Mouse (Mus musculus): ENCODE results near the gene Hoxc4. TPM values are rescaled to one million over a fixed set of nuclear protein-coding genes. Genes with fewer than 3 reads are reported as not detected.

The Hoxc4 gene
- polyA plus RNA-seq, 1 experiment = 0.99 TPM

GRCm38 (mm10) chr15:103041613-103042012 lies 22.9 kb downstream of the Hoxc4 start:
- Histone ChIP-seq H3K9me3 (replicated peaks; ENCODE audit: control insufficient read depth, insufficient read depth, low read length, poor library complexity, severe bottlenecking) (no peaks in the 10 kb centered on the region), H3K4me1 (ENCODE audit: control insufficient read depth, insufficient read depth, low read length) (peaks cover 2% of the 10 kb centered on the region), H3K27me3 (ENCODE audit: control insufficient read depth, insufficient read depth, low read length, poor library complexity, severe bottlenecking) (peaks cover 10% of the 10 kb centered on the region), H3K36me3 (ENCODE audit: control insufficient read depth, insufficient read depth, low read length, poor library complexity, severe bottlenecking) (no peaks in the 10 kb centered on the region), H3K27ac (ENCODE audit: insufficient read depth, low read length) (no peak overlapping the region), H3K9ac (ENCODE audit: low read depth, poor library complexity, severe bottlenecking) (no peak overlapping the region), H3K4me3 (ENCODE audit: low read depth, low read length) (no peak overlapping the region)
- no peak for TF ChIP-seq POLR2A (IDR thresholded peaks at IDR 0.05; ENCODE audit: insufficient read depth, low read length)
- TF ChIP-seq CTCF (IDR thresholded peaks at IDR 0.05; ENCODE audit: low read depth, low read length) = no peak
- no peak for TF ChIP-seq EP300 (IDR thresholded peaks at IDR 0.05; ENCODE audit: insufficient read depth, low read depth, low read length)

DNA sequence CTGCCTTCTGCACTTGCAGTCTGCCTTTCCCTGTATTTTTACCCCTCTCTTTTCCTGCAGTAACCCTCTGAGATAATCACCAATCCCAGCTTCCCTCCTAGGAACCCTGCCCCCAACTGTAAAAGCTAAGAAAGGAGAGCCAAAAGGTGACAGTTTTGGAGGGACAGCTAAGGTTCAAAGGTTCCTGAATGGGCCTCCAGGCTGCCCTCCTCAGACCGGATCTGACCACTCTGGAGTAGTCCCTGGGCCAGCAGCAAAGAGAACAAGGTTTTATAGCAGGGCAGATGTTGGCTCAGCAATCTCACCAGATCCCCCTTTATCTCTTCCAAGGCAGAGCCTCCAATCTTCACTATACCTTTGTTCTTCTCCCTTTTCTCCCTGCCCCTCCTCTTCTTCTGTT lies 23.5 kb downstream of the Hoxc4 start:
- H3K4me1 ChIP-seq (ENCODE audit: control insufficient read depth, insufficient read depth, low read length) = peaks cover 2% of the 10 kb centered on the region
- H3K36me3 ChIP-seq (ENCODE audit: control insufficient read depth, insufficient read depth, low read length, poor library complexity, severe bottlenecking) = no peaks in the 10 kb centered on the region

DNA sequence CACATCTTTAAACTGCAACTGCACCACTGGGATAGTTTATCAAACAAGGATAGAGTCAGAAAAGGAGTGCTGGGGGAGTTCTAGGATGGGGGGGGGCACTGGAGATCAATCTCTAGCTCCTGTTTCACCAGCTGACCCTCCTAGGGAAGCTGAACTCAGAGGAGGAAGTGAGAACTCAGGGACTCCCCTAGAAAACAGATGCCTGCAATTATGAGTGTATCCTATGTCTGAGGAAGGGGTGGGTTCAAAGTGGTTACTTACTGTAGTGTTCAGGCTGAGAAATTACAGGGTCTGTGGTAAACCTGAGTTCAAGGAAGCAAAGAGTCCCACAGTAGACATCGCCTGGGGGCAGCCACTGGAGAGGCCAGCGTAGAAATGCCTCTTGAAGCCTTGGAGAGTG lies 32.9 kb downstream of the Hoxc4 start:
- Histone ChIP-seq H3K9me3 (replicated peaks; ENCODE audit: control insufficient read depth, insufficient read depth, low read length, poor library complexity, severe bottlenecking) (no peaks in the 10 kb centered on the region), H3K36me3 (ENCODE audit: control insufficient read depth, insufficient read depth, low read length, poor library complexity, severe bottlenecking) (no peaks in the 10 kb centered on the region), H3K4me3 (ENCODE audit: low read depth, low read length) (no peak overlapping the region), H3K27me3 (ENCODE audit: control insufficient read depth, insufficient read depth, low read length, poor library complexity, severe bottlenecking) (peaks cover 2% of the 10 kb centered on the region; the same call in 1 of the 2 replicates), H3K4me1 (ENCODE audit: control insufficient read depth, insufficient read depth, low read length) (no peaks in the 10 kb centered on the region), H3K27ac (ENCODE audit: insufficient read depth, low read length) (no peak overlapping the region), H3K9ac (ENCODE audit: low read depth, poor library complexity, severe bottlenecking) (no peak overlapping the region)
- TF ChIP-seq EP300 (IDR thresholded peaks at IDR 0.05; ENCODE audit: insufficient read depth, low read depth, low read length) = no peak
- no peak for TF ChIP-seq POLR2A (IDR thresholded peaks at IDR 0.05; ENCODE audit: insufficient read depth, low read length)
- no peak for TF ChIP-seq CTCF (IDR thresholded peaks at IDR 0.05; ENCODE audit: low read depth, low read length)

More for the DNA sequence above, 23.5 kb downstream of the Hoxc4 start:
- H3K27me3 ChIP-seq (ENCODE audit: control insufficient read depth, insufficient read depth, low read length, poor library complexity, severe bottlenecking) = peaks cover 10% of the 10 kb centered on the region
- H3K9me3 ChIP-seq (replicated peaks; ENCODE audit: control insufficient read depth, insufficient read depth, low read length, poor library complexity, severe bottlenecking) = no peaks in the 10 kb centered on the region
- no peak overlapping the region for H3K27ac ChIP-seq (ENCODE audit: insufficient read depth, low read length)
- TF ChIP-seq EP300 (IDR thresholded peaks at IDR 0.05; ENCODE audit: insufficient read depth, low read depth, low read length) (no peak), POLR2A (IDR thresholded peaks at IDR 0.05; ENCODE audit: insufficient read depth, low read length) (no peak), CTCF (IDR thresholded peaks at IDR 0.05; ENCODE audit: low read depth, low read length) (no peak)
- no peak overlapping the region for H3K4me3 ChIP-seq (ENCODE audit: low read depth, low read length)
- H3K9ac ChIP-seq (ENCODE audit: low read depth, poor library complexity, severe bottlenecking) = no peak overlapping the region

- Histone ChIP-seq H3K9ac (ENCODE audit: low read depth, poor library complexity, severe bottlenecking) (no peak overlapping the region), H3K36me3 (ENCODE audit: control insufficient read depth, insufficient read depth, low read length, poor library complexity, severe bottlenecking) (no peaks in the 10 kb centered on the region), H3K4me1 (ENCODE audit: control insufficient read depth, insufficient read depth, low read length) (no peaks in the 10 kb centered on the region), H3K27me3 (ENCODE audit: control insufficient read depth, insufficient read depth, low read length, poor library complexity, severe bottlenecking) (peaks cover 2% of the 10 kb centered on the region; the same call in 1 of the 2 replicates), H3K4me3 (ENCODE audit: low read depth, low read length) (no peak overlapping the region), H3K9me3 (replicated peaks; ENCODE audit: control insufficient read depth, insufficient read depth, low read length, poor library complexity, severe bottlenecking) (no peaks in the 10 kb centered on the region), H3K27ac (ENCODE audit: insufficient read depth, low read length) (no peak overlapping the region)
- TF ChIP-seq POLR2A (IDR thresholded peaks at IDR 0.05; ENCODE audit: insufficient read depth, low read length) (no peak), EP300 (IDR thresholded peaks at IDR 0.05; ENCODE audit: insufficient read depth, low read depth, low read length) (no peak), CTCF (IDR thresholded peaks at IDR 0.05; ENCODE audit: low read depth, low read length) (no peak)
These were observed 34.5 kb downstream of the Hoxc4 start for GRCm38 (mm10) chr15:103053210-103053609.

- H3K9me3 ChIP-seq (replicated peaks; ENCODE audit: control insufficient read depth, insufficient read depth, low read length, poor library complexity, severe bottlenecking) = no peaks in the 10 kb centered on the region
- H3K4me3 ChIP-seq (ENCODE audit: low read depth, low read length) = no peak overlapping the region
- H3K27me3 ChIP-seq (ENCODE audit: control insufficient read depth, insufficient read depth, low read length, poor library complexity, severe bottlenecking) = peaks cover 10% of the 10 kb centered on the region
- no peaks in the 10 kb centered on the region for H3K36me3 ChIP-seq (ENCODE audit: control insufficient read depth, insufficient read depth, low read length, poor library complexity, severe bottlenecking)
- no peak overlapping the region for H3K9ac ChIP-seq (ENCODE audit: low read depth, poor library complexity, severe bottlenecking)
- no peak for TF ChIP-seq CTCF (IDR thresholded peaks at IDR 0.05; ENCODE audit: low read depth, low read length)
- TF ChIP-seq EP300 (IDR thresholded peaks at IDR 0.05; ENCODE audit: insufficient read depth, low read depth, low read length) = no peak
- no peak for TF ChIP-seq POLR2A (IDR thresholded peaks at IDR 0.05; ENCODE audit: insufficient read depth, low read length)
- no peaks in the 10 kb centered on the region for H3K4me1 ChIP-seq (ENCODE audit: control insufficient read depth, insufficient read depth, low read length)
- no peak overlapping the region for H3K27ac ChIP-seq (ENCODE audit: insufficient read depth, low read length)
These were observed 37.7 kb downstream of the Hoxc4 start for GRCm38 (mm10) chr15:103056396-103056795.

DNA sequence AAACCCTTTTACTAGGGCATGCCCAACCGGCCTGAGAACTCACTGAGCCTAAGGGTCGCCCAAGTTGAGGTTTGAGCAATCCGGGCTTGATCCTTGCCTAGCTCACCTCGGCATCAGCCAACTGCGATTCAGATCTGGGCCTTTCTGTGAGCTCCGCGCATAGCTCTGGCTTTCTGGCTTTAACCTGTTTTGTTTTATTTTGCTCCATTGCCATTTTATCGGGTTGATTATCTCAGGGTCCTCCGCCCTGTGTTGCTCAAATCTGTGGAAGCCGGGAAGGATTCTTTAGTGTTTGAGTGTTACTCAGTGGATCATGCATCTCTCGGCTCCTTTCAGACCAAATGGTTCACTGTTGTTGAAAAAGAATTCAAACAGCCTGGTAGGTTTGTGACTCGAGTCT lies 40.0 kb downstream of the Hoxc4 start:
- TF ChIP-seq EP300 (IDR thresholded peaks at IDR 0.05; ENCODE audit: insufficient read depth, low read depth, low read length) = no peak
- no peak for TF ChIP-seq CTCF (IDR thresholded peaks at IDR 0.05; ENCODE audit: low read depth, low read length)
- TF ChIP-seq POLR2A (IDR thresholded peaks at IDR 0.05; ENCODE audit: insufficient read depth, low read length) = no peak
- Histone ChIP-seq H3K27ac (ENCODE audit: insufficient read depth, low read length) (no peak overlapping the region), H3K4me3 (ENCODE audit: low read depth, low read length) (no peak overlapping the region), H3K9me3 (replicated peaks; ENCODE audit: control insufficient read depth, insufficient read depth, low read length, poor library complexity, severe bottlenecking) (no peaks in the 10 kb centered on the region), H3K36me3 (ENCODE audit: control insufficient read depth, insufficient read depth, low read length, poor library complexity, severe bottlenecking) (no peaks in the 10 kb centered on the region), H3K4me1 (ENCODE audit: control insufficient read depth, insufficient read depth, low read length) (no peaks in the 10 kb centered on the region), H3K9ac (ENCODE audit: low read depth, poor library complexity, severe bottlenecking) (0 out of 2 replicates have a peak overlapping the region, but pooled peaks have one; percentile 39), H3K27me3 (ENCODE audit: control insufficient read depth, insufficient read depth, low read length, poor library complexity, severe bottlenecking) (peaks cover 12% of the 10 kb centered on the region)
